Mouse (Mus musculus) thymus, postnatal 25 days (tissue): Measurements from ENCODE around the gene Nxn.

Source experiments
- DNase-seq: peaks from one replicate; pipeline ENCODE4 v3.0.0; 2022

Nxn gene

DNA sequence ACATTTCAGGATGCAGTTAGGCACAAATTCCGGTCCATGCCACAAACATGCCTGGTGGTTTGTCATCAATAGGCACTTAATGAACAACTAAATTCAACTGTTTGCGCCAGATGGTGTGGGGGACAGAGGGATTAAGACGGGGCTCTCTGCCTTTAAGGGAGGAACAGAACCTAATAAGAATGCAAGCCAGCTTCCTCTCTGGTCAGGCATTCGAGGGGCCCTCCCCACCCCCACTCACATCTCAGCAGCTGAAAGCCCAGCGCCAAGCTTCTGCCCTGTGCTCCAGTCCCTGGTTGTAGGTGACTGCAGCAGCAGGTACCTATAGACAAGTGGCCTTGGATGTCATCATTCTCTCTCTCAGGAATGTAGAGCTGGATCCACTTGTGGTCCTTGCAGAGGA, 104.9 kb downstream of the Nxn start:
- no peak for DNase-seq

GRCm38 (mm10) chr11:76292831-76293230, 106.1 kb downstream of the Nxn start:
- no peak for DNase-seq

DNA sequence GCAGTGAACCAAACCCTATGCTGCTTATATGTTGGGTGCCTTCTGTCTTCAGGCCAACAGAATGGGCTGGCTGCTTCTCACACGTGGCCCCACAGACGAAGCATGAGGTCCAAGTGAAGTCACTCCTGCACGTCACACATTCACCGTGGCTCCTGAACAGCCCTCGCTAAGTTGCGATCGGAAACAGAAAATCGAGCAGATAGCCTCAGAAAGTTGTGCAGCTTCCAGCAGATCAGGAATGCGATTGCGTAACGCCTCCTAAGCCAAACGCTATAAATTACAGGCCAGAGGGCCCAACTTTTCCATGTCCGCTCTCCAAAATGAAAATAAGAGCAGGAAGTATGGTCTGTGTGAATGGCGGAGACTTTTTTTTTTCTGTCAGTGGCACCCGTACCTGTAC, 106.5 kb downstream of the Nxn start:
- no peak for DNase-seq

DNA sequence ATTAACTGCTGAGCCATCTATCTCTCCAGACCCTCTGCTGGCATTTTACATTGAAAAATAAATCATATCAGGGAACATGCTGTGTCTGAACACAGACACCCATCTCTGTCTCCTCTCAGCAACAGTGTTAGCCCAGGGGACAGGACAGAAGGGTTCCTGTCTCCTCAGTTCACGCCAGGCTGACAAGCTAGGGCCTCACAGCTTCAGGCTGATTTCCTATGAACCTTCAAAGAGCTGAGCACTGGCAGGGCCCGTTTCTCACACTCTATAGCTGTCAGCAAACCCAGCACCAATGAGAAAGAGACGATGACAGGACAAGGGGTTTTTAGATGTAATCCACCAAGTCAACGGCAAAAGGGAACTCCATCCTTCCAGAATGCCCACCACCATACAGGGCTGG, 107.0 kb downstream of the Nxn start:
- no peak for DNase-seq

DNA sequence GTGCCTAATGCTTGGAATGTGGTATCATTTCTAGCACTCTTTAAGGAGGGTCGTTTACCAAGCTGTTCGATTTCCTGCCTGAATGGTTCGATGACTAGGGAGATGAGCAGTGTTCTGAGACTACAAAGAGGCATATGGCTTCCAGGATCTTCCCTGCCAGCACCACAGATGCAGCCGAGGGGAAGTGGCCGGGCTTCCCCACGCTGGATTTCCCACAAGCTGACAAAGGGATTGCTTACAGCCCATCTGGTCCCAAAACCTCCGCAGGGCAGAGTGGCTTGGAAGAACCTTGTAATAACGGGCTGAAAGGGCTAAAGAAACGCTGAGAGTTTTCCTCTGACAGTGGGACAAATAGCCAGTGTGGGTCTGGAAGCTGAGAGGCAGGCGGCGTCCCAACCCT, 108.6 kb downstream of the Nxn start:
- DNase-seq = no peak

DNA sequence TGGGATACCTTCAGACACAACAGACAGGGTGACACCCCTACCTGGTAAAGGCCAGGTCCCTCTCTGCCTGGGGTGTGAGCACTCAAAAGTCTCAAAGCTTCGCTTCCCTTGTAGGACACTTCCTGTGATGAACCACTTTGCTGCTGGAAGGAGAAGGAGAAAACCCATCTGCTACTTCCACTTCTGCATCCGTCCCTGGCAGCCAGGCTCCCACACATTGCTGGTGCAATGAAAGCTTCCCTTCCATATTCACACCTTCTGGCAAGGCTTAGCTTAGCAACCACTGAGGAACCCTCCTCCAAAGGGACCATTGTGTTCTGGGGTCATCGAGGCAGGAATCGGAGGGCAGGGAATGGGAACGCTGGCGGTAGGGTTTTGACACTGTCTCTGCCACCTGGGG, 110.3 kb downstream of the Nxn start:
- DNase-seq = no peak

GRCm38 (mm10) chr11:76287301-76287700, 111.6 kb downstream of the Nxn start:
- DNase-seq = no peak

DNA sequence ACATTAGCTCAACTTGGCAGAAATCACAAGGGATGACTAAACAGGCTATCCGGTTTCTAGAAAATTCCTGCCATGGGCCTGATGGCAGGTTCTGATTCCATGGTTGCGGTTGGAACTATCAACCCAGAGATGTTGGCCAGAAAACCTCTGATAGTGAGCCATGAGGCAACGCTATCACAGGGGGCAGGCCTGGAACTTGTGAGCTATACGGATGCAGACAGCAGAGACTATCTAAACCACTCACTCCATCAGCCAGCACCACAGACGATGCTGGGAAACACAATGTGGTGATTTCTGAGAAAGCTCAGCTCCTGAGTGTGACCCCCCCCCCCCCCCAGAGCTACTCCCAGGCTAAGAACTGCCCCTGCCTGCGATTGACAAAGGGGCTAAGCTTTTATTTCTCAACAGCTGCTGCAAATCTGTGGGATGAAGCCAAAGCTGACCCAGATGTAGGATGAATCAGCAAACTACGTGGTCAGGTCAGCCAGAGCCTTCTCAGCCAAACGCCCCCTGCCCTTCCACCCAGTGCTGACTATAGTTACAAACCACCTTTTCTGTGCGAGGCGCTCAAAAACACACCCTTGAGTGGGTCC, 112.3 kb downstream of the Nxn start:
- no peak for DNase-seq

DNA sequence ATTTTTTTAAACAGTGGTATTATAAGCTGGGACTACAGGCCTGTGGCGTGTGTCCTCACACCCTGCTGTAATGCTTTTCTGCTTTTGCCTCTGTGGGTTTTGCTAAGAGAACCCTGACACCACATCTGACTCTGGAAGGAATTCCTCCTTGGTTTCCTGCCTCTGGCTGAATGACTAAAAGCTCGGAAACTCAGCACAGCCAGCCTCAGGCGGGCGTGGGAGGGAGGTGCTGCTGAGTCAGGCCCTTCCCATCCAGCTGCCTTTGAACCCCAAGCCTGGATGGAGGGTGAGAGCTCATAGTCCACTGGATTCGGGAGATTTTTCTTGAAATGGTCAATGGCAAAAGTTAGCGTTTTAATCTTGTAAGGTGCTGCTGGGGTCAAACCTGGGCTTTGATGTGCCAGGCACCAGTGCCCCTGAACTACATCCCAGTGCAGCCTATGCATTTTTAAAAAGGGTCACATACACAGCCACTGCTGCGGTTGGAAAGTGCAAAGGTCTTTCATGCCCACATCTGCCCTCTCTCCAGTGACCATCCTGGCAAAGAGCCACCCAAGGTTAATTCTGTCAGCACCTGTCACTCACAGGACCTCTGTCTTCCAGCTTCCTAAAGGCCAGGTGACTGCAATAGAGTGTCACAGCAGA, 113.4 kb downstream of the Nxn start:
- no peak for DNase-seq

DNA sequence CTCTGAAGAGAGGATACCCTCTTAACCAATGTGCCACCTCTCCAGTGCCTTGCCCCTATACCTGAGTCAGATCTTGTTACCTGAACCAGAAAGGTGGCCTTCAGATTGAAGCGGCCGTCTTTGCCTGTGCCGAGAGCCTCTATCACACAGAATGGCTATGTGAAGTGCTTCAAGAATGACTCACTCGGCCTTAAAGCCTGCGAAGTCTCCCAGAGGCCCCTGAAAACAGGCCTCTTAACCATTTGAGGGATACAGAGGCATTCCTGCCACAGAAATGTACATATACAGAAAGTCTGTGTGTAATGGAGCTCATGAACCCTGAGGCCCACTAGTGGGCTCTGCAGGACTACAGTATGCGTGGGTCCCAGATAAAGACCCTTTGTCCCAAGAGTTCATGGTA, 115.1 kb downstream of the Nxn start:
- DNase-seq = no peak

GRCm38 (mm10) chr11:76279971-76280370, 119.0 kb downstream of the Nxn start:
- DNase-seq = no peak

DNA sequence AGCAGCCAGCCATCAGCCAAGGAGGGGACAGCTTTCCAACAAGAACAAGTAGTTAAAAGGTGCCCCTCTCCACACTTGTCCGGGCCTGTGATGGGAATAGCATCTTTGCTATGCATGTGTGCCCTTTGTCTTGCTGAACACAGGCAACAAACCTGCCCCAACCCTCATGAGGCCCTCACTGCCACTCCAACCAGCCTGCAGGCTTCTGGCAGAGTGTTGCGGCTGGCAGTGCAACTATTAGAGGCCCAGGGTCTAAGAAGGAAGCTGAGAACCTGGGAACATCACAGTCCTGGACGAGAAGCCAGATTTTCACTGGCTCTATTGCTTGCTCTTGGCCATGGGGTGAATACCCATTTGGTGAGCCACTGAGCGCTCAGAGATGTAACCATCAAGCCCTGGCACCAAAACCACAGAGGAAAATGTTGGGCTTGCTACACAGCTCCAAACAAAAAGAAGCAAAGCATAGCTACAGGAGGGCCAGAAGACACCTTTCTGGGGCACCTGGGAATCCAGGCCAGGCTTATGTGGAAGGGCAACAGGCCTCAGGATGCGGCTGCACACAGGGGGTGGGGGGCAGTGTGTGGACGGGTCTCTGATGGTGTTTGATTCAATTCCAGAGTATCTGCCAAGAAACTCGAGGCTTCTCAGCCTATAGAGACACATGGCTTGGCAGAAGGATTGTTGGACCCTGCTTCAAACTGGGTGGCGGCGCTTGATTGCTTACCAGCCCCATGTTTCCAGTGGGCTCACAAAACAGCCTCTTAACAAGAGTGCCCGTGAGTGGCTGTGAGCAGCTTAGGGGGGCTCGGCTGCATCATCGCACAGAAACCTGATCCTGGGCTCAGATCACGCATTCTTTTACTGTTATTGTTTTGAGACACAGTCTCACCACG, 119.7 kb downstream of the Nxn start:
- DNase-seq = no peak

DNA sequence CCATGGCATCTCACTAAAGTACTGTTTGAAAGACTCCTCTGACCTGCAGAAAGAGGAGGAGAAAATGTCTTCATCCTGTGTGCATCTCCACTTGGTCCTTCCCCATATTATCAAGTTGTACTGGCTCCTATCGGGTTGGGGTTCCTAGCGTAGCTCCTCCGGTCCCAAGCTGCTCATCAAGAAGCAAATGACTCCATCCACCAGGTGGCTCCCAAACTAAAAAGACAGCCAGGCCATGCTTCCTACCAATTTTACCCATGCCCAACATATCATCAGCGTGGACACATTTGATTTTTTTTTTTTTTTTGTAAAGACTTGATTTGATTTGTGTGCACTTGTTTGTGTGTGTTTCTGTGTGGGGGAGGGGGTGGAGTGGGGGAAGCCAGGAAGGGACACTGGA, 126.5 kb downstream of the Nxn start:
- DNase-seq = no peak

GRCm38 (mm10) chr11:76268521-76269065, 130.3 kb downstream of the Nxn start:
- no peak for DNase-seq

- DNase-seq = no peak
Measured at GRCm38 (mm10) chr11:76268001-76268459, 130.9 kb downstream of the Nxn start.

GRCm38 (mm10) chr11:76267550-76267949, 131.4 kb downstream of the Nxn start:
- DNase-seq = no peak

DNA sequence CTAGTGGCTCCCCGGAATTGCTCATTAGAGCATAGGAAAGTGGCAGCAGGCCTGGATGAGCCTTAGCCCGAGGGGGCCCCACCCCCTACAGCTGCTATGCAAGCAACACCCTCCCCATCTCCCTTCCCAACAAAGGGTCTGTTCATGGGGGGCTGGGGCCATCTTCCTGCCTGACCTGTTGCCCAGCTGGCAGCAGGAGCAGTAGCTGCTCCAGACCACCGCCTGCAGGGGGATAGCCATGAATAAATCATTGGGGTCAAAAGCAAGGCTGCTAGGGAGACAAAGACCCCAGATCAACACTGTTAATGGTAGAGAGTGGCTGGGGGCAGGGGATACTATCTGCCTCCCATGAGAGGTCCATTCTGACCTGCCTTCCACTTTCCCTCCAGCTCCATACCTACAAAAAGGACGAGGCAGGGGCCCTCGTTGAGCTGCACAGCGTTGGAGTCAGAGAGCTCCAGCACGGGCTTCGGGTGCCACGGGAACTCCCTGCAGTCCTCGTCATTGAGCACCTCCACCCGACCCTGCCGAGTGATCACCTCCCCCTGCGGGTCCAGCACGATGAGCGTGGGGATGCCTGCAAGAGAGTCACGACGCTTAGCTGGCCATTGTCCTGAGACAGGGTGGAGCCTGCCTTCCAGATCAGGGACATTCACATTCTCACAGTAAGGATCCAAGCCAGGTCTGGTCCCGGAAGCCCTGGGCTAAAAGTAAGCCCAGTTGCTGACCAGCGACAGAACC, 136.2 kb downstream of the Nxn start:
- DNase-seq = no peak

GRCm38 (mm10) chr11:76261224-76261623, 137.7 kb downstream of the Nxn start:
- DNase-seq = no peak

GRCm38 (mm10) chr11:76260208-76261050, 138.5 kb downstream of the Nxn start:
- DNase-seq = no peak

GRCm38 (mm10) chr11:76258511-76258910, 140.4 kb downstream of the Nxn start:
- no peak for DNase-seq

GRCm38 (mm10) chr11:76257386-76257785, 141.6 kb downstream of the Nxn start:
- no peak for DNase-seq

DNA sequence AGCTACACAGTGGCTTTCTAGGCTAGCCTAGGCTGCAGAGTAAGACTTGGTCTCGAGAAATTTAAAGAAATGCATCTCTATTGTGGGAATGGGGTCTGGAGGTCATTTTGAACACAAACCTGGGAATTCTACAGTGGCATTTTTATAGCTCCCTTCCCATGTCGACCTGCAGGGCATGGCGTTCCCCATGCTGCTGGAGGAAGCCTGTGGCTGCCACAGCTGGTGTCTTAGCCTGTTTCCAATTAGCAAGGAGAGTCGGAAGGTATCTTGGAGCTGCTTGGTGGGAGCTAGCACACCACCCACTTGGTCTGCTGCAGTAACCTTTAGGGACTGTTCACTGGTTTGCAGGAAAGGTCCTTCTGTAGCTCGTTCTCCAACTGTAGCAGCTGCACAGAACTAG, 142.8 kb downstream of the Nxn start:
- DNase-seq = no peak
